Mouse (Mus musculus): ENCODE results near the gene Pde9a.

The Pde9a gene

DNA sequence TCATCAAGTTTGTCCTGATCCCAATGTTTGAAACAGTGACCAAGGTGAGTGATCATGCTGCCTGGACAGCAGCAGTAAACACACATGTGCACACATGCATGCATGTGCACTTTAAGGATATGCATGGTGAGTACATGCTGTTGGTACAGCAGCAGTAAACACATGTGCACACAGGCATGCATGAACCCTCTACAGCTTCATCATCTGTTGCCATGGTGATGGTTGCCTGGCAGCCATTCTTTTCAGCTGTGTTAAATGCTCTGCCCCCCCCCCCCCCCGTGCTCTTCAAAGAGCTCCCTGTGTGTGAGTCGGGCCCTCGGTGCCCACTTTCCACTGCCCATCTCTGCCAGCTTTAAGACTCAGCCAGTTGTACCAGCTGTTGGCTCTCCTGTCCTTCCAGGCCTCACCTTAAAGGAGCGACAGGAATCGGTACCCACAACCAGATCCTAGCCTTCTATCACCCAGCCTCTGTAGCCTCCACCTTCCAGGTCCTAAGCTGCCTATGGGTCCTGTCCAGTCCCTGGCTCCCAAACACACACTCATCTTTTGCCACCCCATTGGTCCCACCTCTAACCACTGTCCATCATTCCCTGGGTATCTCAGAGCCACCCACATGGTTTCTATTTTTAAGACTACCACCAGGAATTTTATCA, 84.9 kb downstream of the Pde9a start:
- no peak for DNase-seq

DNA sequence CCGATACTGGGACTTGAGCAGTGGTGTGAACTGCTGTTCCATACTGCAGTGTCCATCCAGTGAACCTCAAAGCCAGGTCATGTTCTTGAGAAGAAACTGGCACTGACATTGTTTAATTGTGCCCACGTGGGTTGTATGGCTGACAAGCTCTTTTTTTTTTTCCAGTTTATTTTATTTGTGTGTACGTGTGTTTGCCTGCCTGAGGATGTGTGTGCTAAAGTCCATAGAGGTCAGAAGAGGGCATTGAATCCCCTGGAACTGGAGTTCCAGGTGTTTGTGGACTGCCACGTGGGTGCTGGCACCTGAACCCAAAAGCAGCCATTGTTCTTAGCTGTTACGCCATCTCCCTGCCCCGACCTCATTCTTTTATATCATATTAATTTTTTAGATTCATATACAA, 88.4 kb downstream of the Pde9a start:
- no peak for DNase-seq

DNA sequence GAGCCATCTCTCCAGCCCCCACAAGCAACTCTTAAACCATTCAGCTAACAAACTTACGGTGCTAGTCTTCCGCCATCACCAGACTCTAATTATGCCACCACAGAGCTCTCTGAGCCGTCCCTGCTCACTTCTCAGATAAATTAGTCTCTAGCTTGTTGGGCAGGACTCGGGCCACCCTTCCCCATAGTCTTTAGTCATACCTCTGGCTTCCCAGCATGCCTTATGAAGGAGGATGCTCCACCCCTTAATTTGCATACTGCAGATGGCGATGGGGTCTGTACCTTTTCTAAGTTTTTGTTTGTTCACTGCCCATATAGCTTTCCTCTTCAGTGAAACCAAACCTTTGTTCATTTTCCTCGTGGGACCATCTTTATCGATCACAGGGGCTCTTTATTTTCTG, 92.6 kb downstream of the Pde9a start:
- DNase-seq, result no peak

DNA sequence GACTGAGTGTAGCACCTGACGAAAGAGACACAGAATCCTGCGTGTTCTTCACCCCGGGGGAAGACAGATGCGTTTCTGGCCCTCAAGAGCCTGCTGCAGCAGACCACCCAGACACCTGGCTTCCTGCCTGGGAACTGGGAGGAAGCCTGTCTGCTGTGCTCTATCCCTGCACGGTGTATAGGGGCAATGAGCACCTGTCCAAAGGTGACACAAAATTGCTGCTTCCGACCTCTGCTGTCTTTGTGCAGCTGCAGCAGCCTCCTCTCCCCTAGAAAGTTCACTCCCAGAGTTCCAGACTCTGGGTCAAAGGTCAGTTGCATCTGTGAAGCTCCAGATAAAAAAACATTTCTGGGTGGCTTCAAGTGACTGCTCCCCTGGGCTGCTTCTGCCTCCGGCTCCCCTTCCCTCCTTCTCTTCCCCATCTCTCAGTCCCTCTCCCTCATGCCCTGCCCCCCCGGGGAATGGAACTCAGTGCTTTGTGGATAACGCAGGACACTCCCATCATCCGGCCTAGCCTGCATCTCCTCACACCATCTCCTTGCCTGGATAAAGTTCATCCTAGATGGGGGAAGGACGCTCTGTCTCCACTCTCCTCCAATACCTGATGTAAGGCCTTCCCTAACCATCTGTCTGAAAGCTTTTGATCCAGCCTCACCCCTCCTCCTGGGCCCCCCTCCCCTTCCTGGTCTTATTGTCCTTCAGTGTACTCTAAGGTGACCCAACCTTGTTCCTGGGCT, 93.3 kb downstream of the Pde9a start:
- DNase-seq, result no peak

DNA sequence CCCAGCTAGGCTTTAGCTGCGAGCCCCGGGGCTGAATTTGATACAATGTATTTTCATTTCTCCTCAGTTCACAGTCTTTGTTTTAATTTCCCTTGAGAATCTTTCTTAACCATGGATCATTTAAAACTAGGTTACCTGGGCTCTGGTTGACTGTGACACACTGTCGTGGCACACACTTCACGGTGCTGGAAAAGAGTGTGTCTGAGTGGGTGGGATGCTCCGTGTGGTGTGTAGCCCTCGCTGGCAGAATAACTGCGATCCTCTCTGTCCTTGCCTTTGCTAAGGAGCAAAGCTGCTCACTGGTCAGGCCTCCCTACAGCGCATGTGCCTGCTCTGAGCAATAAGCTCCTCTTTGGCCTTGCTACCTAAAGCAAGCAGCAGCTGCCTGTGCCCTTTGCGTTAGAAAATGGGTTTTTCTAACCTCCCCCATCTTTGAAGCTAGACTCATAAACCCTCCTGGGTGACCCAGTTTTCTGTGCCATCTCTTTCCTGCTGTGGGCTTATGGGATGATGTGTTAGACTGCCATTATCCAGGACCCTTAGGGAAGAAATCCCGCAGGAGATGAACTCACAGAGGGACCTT, 100.7 kb downstream of the Pde9a start:
- DNase-seq, result no peak

DNA sequence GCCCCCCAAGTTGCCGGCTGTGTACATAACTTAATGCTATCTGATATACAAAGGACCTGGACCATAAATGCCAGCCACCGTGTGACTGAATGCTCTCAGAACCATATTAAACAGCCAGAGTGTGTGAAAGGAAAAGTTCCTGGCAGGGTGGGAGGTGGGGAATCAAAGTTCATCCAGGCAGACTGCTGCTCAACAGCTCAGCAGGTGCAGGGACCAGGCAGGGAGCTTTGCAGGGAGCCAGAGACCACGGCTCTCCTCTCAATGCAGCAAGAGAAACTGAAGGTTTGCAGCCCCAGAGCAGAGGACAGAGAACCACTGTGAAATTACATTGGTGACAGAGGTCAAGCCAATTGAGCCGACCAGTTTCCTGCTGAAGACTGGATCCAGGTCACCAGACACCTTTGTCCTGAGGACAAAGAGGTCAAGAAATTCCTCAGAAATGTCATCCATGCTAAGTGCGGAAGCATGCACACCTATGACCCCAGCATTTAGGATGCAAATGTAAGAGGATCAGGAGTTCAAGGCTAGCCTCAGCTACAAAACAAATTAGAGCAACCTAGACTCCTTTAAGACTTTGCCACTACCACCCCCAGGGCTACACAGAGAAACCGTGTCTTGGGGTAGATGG, 101.5 kb downstream of the Pde9a start:
- DNase-seq, result no peak

DNA sequence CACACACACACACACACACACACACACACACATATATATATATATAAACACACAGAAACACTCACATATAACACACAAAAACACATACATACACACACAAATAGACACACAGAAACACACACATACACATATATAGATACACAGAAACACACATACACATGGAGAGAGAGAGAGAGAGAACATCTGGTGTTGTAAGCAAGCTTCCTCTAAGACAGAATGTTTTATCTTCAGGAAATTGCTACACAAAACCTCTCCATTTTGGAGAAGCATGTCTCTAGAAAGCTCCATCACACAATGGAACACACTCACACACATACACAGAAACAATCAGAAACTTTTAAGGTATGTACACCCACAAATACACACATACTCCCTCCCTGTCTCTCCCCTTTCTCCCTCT, 105.3 kb downstream of the Pde9a start:
- DNase-seq, result no peak

DNA sequence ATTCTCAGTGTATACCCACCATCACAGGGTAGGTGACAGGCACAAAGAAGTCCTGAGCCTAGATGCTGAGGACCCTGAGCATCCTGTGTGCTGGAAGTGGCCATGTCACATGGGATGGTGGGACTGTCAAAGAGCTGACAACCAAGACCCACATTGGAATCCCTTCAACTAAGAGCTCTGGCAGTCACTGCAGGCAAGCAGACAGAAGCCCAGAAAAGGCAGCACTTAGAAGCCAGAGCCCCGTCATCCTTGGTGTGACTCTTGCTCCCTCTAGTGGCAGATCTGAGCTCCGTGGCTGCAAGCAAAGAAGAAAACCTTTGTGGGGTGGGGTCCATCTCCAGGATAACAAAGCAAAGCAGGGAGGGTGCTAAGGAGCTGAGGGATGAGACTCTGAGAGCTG, 106.4 kb downstream of the Pde9a start:
- DNase-seq, result peak; percentile 77

DNA sequence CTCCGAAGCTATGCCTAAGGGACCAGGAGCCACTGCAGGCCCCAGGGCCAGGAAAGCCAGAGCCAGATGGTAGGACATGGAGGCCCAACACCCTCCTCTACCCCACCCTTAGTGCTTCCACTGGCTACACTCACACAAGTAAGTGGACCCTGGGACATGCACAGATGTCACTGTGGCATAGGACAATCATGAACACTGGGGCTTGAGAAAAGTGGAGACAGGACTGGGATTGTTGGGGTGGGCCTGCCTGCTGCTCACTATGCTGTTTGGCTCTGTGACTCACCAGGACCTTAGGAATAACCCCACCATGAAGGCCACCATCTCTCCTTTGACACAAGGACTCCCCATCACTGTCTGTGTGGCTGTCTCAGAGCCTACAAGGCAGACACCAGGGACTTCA, 109.0 kb downstream of the Pde9a start:
- peak; percentile 11 for DNase-seq

DNA sequence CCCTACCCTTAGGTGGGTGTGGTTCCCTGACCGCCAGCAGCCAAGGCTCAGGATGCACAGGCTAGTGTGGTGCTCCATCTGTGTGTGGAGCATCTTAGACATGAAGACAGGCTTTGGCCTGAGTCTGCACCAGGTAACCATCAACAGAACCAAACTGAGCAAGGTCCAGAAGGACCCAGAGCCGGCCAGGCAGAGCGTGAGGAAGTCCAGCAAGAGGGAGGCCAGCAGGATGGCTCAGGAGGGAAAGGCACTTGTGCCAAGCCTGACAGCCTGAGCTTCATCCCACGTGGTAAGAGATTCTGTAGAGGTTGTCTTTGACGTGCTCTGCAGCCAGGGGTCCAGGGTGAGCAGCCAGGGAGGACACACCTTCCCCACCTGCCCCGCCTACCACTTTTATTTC, 111.7 kb downstream of the Pde9a start:
- DNase-seq, result peak; percentile 78

DNA sequence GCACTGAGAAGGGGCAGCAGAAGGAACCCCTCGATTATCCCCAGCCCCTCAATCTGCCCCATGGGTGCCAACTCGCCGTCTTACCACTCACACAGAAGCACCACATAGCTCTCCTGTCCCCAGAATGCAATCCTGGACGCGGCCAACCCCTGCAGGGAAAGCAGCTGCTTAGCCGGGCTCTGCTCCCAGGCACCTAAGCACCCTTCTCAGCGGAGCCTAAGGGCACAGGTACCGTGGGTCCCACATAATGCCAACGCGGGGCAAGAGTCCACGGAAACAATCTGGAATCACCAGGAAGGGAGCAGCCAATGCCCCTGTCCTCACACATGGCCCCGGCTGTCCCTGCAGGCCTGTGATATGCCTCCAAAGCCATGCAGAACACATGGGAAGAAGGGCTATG, 113.7 kb downstream of the Pde9a start:
- peak; percentile 63 for DNase-seq

DNA sequence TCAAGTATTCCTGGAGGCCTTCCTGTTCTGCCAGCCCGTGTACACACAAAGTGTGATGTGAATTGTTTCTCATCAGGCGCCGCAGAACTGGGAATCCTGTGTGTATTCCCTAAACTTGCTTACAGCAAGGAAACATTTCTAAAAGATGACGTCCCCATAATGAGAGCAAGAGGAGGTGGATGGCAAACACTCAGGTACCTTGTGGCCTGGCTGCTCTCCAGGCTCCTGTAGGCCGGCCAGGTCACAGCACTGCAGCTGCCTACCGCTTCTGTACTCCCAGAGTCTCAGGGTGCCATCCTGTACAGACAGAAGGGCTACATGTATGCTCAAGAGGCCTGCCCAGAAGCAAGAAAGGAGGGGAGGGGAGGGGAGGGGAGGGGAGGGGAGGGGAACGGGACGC, 114.4 kb downstream of the Pde9a start:
- DNase-seq, result peak; percentile 57

DNA sequence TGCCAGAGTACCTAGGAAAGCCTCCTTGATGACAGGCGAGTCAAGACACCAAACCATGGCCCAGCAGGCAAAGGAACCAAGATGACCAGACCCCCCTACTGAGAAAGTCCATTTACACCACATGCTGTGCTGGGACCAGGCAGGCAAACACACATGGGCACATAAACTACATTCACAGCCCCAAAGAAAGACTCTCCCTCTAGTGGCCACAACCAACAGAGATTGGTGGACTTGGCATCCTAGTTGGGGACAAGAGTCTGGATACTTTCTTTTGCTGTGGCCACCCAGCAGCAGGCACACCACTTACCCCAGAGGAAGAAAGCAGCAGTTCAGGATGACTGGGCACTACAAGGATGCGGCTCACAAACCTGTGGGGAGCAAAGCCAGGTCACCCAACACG, 114.9 kb downstream of the Pde9a start:
- peak; percentile 44 for DNase-seq

DNA sequence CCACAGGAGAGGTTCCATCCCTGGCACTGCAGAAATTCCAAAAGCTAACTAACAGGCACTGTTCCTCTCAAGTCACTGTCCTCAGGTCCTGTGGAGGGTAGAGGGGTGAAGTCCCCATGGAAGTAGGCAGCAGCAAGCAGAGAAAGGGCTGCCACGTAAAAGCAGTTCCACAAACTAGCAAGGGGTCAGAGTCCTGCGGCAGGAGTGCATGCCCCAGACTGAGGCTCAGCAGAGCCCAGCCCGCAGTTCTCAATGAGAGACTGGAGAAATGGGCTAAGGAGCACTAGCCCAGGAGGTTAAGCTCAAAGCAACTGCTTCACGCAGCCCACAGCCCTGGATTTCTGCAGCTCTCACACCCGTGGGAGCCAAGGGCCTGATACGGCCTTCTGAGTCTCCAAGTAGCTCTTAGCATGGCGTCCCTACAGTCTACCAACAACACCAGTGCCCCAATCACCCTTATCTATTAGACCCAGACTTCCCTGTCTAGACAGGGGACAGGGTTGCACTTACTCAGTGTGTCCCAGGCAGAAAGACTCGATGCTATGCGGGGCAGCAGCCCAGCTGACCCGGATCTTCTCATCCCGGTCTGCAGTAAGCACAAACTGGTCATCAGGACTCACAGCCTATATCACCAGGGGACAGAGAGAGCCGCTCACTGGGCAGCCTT, 116.4 kb downstream of the Pde9a start:
- DNase-seq, result no peak

DNA sequence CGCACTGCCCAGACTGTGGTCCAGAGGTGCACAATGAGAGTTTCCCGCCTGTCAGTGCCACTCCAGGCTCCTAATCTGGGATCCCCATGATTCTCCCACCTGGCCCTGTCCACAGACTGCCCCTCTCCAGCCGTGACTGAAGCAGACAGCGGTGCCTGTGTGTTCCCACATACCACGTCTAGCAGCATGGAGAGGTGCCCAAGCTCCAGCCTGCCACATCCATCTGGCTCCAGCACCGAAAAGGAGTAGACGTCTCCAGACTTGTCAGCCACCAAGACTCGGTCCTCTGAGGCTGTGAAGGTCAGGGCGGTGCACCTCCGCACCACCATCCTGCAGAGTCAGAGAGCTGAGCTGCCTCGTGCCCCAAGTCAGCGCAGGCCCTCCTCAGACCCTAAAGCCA, 117.3 kb downstream of the Pde9a start:
- no peak for DNase-seq

DNA sequence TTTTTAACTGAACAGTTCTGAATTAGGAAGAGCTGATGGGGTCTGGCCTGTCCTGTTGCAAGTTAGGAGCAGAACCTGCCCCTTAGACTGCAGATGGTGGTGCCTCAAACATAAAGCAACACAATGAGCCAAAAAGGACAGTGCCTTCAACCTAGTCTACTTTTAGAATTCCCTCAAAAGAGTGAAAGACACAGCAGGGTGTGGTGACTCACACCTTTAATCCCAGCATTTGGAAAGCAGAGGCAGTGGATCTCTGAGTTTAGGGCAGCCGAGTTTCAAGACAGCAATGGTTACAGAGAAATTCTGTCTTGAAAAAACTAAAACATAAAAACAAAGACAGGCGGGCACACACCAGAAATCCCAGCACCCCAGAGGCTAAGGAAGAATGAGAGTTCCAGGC, 117.9 kb downstream of the Pde9a start:
- no peak for DNase-seq

DNA sequence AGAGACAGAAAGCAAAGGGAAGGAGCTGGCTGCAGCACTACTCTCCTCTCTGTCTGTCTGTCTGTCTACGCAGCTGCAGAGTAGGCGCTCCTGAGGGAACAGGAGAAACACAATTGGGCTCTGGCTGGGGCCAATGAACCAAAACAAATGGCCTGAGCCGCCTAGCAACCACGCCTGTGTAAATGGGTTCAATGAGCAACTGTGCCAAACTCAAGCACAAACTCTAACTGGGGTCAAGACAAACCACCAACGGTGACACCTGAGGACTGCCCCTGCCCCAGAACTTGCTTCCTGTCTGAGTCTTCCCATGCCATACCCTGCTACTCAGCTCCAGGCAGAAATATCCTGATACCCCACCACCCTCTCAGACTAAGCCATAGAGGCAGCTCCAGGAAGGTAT, 119.0 kb downstream of the Pde9a start:
- DNase-seq, result peak; percentile 6

DNA sequence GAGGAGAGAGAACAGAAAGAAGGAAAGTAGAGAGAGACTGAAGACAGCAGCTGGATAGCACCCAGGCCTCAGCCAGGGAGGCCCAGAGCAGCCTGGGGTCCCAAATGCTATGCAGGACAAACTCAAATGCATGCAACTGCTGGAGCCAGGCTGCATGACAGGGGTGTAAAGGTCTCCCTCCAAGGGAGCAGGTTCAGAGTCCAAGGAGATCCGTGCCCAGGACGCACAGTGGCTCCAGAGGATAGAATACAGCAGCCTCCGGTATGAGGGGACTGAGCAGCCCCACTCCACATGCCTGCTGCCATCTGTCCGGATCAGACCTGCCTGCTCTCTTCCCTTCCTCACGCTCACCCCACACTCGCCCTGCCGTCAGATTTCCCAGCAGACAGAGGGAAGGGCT, 120.3 kb downstream of the Pde9a start:
- DNase-seq, result peak; percentile 4

DNA sequence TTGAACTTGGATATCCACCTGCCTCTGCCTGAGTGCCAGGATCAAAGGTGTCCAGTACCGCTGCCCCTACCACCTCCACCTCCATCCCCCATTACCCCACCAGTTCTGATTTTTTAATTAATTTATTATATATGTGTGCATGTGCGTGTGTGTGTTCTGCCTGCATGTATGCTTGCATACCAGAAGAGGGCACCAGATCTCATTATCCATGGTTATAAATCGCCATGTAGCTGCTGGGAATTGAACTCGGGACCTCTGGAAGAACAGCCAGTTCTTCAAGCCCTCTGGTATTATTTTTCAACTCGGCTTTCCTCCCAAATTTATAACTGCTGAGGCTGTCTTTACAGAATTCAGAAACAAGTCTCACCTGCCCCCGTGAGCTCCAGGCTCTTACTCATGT, 124.9 kb downstream of the Pde9a start:
- DNase-seq, result no peak

DNA sequence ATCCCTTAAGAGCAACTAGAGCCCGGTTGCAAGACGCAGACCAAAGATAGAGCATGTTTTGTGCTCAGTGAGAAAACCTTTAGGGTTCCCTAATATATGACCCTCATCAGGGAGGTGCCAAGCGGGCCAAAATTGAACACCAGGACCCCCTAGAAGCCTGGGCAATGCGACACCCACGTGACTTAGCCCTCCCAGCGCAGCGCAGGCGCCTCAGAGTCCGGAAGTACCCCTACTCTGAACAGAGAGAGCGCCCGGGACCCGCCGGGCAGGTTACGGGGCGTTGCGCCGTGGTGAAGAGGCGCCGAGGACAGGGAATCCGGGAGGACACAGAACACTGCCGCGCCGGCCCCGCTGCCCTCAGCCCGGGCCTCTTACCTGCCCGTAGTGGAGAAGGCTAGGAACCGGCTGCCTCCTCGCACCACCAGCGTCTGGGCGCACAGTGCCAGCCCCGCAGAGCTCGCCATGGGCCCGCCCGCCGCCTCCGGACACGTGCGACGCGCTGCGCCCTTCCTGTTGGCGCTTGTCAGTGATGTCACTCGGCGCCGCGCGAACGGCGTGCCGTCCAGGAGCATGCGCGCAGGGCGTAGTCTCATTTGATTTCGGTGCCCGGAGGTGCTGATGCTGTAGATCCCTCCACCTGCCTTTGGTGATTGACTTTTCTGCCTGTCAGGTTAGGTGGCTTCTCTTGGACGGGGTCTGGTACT, 125.9 kb downstream of the Pde9a start:
- DNase-seq, result peak; percentile 89

DNA sequence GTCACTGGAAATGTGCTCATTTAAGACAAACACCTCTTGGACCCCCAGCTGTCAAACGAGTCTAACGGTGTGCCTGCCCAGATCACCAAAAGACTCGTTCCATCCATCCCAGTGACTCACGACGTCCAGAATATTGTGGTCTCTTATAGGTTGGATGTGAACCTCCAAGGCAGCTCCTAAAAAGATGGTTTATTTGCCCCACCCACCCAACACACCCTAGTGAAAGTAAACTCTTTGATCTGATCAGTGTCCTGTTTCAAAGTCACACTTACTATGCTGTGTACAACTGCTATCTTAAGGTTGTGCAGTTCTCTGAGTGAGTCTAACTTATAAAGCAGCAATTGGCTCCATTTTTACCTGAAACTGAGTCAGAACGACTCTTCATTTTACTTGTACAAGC, 126.6 kb downstream of the Pde9a start:
- DNase-seq, result no peak

DNA sequence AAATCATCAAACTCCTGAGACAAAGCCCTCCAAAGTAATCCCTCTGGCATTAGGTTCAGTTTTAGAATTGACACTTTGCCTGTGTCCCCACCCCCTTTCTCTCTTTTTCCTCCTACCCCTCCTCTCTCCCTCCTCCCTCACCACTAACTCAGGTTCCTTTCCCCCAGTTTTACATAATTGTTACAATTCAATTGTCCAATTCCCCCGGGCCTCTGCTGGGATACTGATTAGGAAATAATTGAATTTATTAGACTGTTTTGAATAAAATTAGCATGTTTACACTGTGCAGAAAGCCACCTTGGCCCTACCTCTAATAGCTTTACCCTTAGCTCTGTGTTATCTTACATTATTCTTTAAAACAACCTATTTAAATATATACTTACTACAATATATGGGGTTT, 128.7 kb downstream of the Pde9a start:
- no peak for DNase-seq

All from cerebellum, adult 11-12 months (tissue).